Mouse (Mus musculus) urinary bladder, postnatal 10 days (tissue): Measurements from ENCODE around the gene Alg6.

Experiments used
- DNase-seq: peaks from one replicate; pipeline ENCODE4 v3.0.0; 2022; ENCODE audit warnings: low spot score

Gene Alg6

DNA sequence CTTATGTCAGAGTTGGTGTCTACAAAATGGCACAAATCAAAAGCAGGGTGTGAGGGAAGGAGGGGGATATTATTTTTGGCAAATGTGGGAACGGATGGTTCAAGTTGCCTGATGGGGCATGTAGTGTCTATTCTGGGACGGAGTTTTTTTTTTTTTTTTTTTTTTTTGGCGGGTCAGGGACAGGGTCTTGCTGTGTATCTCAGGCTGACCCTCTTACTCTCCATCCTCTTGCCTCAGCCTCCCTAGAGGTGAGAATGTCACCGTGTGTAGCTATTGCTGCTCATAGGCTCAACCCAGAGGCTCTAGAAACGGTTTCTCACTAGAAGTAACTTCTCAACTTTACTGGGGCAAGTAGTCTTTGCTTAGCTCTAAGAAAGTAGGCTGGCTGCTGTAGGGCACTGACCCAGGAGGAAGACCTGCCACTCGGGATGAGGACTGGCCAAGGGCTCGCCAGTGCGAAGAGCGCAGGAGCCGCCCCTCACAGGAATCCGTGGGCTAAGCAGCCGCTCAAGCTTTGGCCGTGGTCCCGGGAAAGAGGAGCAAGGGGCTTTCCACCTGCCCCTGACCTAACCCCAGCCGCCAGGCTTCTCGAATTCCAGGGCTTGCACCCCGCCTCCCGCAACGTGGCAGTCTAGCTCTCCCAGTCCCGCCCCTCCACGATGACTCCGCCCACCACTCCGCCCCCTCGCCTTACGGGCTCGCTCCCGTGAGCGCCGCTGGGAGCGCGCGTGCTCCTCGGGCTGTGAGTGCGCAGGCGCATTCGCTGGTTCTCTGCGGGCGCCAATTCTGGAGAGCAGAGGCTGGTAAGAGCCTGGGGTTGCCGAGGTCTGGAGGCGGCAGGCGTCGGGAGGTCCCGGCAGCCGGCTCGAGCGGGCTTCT is at the start of gene Alg6:
Gene Alg6, plus strand, starts transcription at position 761 of the 879 bp plus-strand sequence.
- peak; percentile 86 for DNase-seq

DNA sequence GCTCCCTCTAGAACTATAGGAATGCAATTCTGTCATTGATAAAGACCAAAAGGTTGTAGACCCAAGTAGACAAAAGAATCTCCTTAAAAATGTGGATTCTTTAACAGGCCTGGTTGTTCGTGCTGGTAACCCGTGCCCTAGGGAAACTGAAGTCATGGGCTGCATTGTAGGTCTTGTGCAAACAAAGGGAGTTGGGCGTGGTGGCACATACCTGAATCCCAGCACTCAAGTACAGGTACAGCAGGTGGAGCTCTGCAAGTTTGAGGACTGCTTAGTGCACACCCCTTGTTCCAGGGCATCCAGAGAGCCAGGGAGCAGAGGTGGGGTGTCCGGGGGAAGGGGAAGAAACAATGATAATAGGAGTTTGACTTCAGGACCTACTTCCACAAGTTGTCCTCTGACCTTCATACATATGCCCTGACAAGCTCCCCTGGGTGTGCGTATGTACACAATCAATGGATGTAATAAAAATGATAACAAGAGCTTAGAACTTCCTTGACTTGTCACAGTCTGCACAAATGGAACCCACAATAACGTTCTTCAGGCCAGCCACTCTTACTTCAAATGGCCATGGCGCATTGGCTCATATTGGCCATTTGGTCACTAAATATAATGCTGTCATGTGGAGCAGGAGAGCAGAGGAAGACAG is 45.1 kb upstream of the Alg6 start:
- DNase-seq: no peak

DNA sequence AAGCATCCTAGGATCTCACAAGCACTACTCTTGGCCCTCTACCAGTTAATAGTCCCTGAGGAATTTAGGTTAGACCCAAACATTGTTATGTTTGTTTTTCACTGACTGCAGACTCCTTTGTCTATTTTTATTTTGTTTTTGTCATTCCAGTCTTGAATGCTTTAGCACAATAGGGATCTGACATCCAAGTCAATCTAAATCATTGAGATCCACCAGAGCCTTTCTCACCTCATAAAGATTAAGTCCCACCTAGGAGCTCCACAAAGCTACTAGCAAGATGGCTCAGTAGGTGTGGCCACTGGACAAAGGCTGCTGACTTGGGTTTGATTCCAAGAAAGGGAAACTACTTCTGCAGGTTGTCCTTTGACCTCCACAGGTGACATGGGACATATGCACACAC is 40.3 kb upstream of the Alg6 start:
- DNase-seq: no peak

DNA sequence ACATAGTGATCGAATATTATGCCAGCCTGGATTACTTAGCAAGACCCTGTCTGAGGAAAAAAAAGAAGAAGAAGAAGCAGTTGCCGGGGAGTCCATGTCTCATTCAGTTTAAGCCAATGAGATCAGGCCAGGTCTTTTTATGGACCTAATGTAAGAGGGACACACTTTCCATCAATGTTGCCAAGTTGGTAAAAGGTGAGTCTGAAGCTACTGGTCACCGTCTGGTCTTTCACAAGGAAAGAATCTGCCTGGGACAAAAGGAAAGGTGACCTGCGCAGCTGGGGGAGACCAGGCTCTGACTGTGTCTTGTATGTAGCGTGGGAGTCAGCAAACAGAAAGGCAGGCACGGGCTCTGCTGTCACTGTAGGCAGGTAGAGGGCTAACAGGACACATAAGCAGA is 31.5 kb upstream of the Alg6 start:
- DNase-seq: no peak

DNA sequence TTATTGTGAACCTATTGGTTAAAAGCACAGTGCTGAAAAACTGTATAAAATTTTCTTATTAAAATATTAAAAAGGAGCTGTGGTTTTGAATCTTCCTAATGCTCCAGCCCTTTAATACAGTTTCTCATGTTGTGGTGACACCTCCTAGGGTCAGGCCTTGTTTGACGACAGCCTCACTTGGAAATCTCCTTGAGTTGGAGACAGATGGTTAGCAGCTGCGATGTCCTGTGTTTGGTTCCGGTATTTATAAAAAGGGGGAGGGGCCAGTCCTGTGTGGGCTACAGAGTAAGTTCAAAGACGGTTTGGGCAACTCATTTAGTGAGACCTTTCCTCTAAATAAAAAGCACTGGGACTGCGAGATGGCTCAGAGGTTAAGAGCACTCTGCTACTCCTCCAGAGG is 29.2 kb upstream of the Alg6 start:
- no peak for DNase-seq

DNA sequence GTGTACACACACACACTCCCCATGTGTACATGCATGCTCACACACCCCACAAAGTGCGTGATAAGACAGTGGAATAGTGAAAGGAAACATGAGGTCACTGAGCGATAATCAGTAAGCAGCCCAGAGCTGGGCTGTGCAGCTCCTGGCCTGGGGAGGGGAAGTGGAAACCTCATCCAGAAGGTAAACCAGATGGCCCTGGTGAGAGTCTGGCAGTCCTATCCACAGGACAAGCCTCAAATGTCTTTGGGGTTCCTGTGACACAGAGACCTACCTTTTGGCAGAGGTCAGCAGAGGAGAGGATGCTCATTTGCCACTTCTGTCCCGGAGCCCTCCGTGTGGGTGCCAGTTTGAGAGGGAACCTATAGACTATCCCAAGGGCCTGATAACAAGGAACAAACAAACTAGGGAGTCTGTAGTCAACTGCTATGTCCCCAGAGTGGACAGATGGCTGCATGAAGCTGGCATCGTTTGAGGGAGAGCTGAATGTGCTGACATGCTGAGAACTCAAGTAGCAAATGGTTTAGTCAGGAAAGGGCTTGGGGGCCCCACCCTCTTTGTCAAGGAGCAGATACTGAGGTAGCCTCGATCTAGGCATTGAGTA is 2.8 kb upstream of the Alg6 start:
- no peak for DNase-seq

DNA sequence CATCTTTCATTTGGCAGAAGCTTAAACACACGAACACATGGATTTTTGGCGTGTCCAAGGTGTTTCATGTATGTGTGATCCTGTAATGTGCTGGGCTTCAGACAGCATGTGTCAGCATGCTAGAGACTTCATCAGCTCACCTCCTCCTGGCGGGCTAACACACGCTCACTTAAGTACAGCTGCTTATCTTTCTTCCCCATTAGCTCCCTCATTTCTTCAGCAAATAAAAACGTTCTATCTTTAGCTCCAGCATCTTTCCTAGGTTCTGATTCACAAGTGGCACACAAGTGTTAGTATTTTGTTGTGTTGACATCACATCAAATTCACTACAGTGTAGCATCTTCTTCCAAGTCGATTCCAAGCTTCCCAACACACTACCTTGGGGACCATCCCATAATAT is 1.5 kb upstream of the Alg6 start:
- DNase-seq: no peak

DNA sequence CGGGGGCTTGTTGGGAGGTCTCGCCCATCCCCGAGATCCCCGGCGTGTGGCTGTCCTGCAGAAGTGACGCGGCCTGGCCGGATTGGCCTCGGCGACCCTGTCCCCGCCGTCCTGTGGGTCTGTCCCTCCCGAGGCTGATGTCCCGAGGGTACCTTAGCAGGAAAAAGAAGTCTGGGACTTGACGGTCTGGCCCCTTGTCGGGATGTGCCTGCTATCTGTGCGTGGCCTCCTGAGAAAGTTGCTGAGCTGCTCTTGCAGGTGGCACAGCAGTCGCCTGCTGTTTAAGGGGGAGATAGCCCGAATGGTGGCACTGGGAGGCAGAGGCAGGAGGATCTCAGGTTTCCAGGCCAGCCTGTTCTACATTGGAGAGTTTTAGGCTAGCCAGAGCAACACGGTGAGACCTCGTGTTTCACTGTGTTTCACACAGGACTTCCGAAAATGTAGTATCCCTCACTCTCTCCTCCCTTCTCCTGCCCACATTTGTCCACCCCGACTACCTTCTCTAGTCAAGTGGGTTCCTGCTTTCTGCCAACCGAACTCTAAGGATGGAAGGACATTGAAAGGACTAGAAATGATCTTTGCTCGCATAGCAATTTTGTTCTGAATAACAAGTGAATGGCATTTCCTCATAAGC is 436 bp downstream of the Alg6 start:
- no peak for DNase-seq

DNA sequence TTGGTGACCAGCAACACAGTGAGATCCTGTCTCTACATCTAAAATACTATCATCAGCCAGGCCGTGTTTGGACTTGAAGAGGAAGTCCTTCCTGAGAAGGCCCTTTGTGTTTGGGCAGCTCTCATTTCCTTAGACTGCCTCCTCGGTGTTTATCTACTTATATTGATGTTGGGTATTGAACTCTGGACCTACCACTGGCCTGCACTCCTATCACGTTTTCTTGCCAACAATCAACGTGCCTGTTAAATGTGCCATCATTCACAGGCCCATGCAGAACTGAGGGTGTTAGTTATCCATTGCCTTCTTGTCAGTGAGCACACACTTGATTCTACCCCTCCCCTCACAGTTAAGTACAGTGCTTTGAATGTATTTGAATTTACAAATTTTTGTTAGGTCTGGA is 2.4 kb downstream of the Alg6 start:
- DNase-seq: no peak

DNA sequence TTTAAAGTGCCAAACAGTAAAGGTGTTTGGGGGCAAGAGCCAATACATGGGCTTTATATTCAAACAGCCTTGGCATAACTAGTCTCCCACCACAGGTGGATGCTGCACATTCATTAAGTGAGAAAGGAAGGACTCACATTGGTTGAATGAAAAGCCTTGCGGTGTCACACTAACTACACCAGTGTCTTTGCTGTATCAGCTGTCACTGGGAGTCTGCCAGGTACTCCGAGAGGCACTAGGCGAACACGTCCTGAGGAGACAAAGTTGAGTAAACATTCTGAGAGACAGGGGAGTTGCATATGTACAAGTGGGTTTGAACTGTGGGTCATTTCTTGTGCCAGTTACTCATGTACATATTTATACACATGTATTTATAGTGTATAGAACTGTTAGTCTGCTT is 8.9 kb downstream of the Alg6 start:
- no peak for DNase-seq

DNA sequence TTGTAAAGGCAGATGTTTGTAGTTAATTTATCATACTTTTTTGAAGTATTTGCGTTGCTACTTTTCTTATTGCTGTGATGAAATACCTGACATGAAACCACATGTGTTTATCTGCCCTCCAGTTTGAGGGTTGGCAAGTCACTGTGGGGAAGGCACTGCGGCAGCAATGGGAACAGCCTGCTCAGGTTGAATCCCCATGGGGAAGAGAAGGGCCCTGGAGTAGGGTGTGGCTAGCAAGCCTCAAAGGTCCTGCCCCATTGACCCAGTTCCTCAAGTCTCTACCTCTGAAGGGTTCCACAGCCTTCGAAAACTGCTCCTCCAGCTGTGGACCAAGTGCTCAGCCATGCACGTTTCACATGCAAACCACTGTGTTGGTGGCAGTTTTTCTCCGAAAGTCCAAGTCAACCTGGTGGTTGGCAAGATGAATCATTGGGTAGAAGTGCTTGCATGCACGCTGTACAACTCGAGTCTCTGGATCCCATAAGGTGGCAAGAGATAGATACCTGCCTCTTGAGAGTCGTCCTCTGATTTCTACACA is 10.5 kb downstream of the Alg6 start:
- DNase-seq: no peak

DNA sequence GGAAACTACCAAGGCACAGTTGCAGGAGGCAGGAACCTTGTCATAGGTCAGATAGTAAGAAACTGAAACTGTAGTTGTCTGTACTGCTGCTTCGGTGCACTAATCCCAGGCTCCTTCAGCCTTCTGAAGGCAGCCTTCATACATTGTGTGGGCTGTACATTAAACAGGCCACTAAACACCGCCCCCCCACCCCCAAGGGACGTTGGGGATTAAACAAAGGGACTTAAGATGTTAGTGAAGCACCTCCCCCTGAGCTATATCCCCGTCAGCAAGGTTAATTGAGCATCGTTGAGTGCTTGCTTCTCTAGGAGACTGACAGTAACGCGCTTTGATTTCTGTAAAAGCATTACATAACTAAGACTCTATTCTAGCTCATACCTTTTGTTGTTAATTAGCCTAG is 24.4 kb downstream of the Alg6 start:
- DNase-seq: no peak

DNA sequence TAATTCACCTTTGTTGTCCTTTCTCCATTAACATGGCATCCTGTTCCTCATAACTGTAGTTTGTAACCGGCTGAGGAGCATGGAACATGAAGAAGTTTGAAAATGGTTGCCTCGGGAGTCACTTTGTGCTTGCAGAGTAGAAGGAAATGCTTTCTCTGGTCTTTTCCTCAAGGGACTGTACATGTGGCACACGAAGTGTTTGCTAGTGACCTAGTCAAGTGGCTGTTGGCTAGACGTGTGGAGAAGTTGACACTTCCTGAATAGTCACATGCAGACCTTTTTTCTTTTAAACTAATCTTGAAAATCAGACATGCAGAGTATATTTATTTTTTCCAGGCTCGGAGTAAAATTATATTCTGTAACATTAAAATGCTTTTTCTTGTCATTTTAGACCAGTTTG is 37.0 kb downstream of the Alg6 start:
- DNase-seq: no peak

DNA sequence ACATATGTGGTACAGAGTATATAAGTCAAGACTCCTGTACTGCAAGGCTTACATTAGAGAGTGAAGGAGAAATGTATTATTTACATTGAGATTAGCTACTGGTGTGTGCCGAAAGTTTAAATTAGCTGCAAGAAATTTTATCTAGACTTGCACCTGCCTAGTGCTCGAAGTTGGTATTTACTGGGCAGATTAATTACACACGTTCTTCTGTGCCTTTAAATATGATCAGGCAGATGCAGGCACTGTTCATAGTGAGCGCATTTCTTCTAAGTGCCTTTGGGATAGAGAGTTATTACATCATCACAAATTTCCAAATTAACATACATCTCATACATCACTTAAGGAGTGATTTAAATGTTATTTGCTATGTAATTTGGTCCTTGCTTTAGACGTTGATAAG is 50.8 kb downstream of the Alg6 start:
- DNase-seq: no peak

DNA sequence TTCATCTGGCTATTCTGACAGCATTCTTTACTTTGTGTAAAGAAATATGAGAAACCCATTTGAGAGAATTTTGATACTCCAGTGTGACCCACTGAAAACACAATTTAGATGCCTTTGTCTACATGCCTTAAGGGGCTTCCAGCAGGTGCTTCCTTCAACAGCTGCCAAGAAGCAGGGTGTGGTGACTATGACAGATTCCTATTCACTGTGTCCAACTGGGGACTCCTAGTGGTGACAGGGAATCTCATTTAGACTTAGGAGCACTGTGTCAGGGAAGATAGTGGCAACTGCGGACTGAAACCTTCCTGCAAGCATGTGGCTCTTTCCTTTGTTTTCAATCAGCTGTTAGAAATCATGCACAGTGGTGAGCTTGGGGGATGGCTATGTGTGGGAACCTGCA is 51.3 kb downstream of the Alg6 start:
- no peak for DNase-seq

DNA sequence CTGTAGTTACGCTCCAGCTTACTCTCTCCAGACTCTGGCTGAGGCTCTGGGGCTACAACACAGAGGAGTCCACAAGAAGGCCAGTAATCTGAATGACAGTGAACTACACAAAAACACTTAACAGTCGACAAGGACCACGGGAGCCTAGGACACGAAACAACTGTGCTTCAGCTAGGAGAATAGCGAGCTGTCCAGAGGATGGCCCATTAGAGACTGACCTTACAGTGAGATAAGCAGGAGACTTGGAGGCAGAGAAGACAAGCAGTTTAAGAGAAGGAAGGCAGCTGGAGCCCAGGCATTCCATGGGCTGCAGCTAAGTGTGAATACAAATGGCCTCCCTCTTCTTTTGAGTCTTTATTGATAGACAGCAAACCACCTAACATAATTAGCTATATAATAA is 55.1 kb downstream of the Alg6 start:
- no peak for DNase-seq

DNA sequence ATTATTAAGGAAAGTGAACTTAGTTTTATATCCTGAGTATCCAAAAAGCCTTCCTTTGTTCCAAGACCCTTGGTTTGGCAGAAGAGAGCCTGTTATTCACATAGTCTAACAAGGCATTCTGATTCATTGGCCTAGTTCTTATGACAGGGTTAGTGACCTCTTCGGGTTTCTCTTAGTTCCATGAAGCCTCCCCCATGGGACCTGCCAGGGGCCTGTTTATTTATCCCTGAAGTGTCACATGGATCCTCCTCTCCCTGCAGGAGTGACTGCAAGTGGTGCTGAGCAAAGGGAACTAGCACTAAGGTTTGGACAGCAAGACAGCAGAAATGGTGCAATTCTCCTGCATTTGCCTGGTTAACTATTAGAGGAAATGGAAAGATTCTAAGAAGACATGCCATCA is 57.6 kb downstream of the Alg6 start:
- no peak for DNase-seq

DNA sequence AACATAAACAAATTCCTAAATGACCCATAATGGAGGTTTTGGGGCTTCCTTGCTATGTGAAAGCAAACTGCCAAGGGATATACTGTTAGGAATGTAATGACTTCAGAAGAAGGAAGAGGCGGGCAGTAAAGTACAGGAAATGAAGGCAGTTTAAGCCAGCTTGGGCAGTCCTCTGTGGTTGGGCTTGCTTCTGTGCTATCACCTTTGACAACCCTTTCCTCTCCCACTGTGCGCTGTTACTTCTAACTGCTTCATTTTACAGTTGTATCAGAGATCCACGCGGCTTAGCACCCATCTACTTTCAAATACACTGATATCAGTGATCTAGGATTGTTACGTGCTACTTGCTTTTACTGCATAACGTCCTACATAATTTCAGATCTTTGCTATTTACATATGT is 76.9 kb downstream of the Alg6 start:
- DNase-seq: no peak
